In genomic region chr7:101466581-101467081, GRCm38 (mm10) we compare ENCODE assay signal across 9 mouse cellular contexts. TPM values are rescaled to one million over a fixed set of nuclear protein-coding genes. Genes with fewer than 3 reads are reported as not detected.
A peak's percentile ranks its signal among the peaks of the same experiment; 100 is the strongest.
DNase-seq lines count a peak whose midpoint lies in the region; ATAC-seq lines count a peak whose summit lies in the region.
"Had no signal": no experiment of that assay in that cellular context is flagged by ENCODE, and none has a peak within 500 bp of the region (broad histone marks: within the 10 kb centered on the region; RNA-seq: fewer than 3 reads in every experiment).

No protein-coding gene starts in this region.

- DNase-seq in kidney, adult 8-10 months: no peak
- peak; percentile 91 for DNase-seq in T-cell, adult 2 months (ENCODE audit: low spot score)
- peak; percentile 63 for DNase-seq in heart, postnatal 4 days
- no peak for DNase-seq in layer of hippocampus, adult 9-11 months
- DNase-seq in layer of hippocampus, adult 11-12 months (ENCODE audit: low spot score): no peak
- DNase-seq in urinary bladder, postnatal 14 days (ENCODE audit: low spot score): no peak

- WGBS in kidney, embryonic 15.5 days: 73% methylated on average over 6 of the region's 6 CpGs

- H3K9me3 ChIP-seq in kidney, embryonic 15.5 days (replicated peaks): no peaks in the 10 kb centered on the region
- H3K9me3 ChIP-seq: hindbrain, embryonic 15.5 days had no signal

- H3K4me1 ChIP-seq in kidney, embryonic 15.5 days: peaks cover 49% of the 10 kb centered on the region

- no peaks in the 10 kb centered on the region for H3K36me3 ChIP-seq in kidney, embryonic 15.5 days
- H3K36me3 ChIP-seq: hindbrain, embryonic 15.5 days had no signal

- H3K9ac ChIP-seq in kidney, embryonic 15.5 days: no peak overlapping the region
- H3K9ac ChIP-seq: hindbrain, embryonic 15.5 days had no signal

- no peak overlapping the region for H3K4me3 ChIP-seq in kidney, embryonic 15.5 days (replicated peaks)
- H3K4me3 ChIP-seq: hindbrain, embryonic 15.5 days had no signal

- no peaks in the 10 kb centered on the region for H3K27me3 ChIP-seq in kidney, embryonic 15.5 days
- H3K27me3 ChIP-seq: hindbrain, embryonic 15.5 days had no signal

- ATAC-seq in kidney, embryonic 15.5 days (replicated peaks; ENCODE audit: low FRiP score): 0 out of 2 replicates have a peak, but pooled peaks have one; percentile 29
- peak; percentile 75 for ATAC-seq in megakaryocyte, adult 5-6 weeks (ENCODE audit: poor library complexity, severe bottlenecking)

- H3K27ac ChIP-seq in kidney, embryonic 15.5 days: peak overlapping the region; percentile 72; the same call in 1 of the 2 replicates

- no peak overlapping the region for H3K4me2 ChIP-seq in kidney, embryonic 15.5 days
- H3K4me2 ChIP-seq: hindbrain, embryonic 15.5 days had no signal

RNA-seq across cellular contexts. Expression of gene Pde2a, which starts 45.1 kb away (rescaled TPM):
- 37.3 and 39.5 TPM in 2 replicates for polyA plus RNA-seq in kidney, embryonic 15.5 days (2015; fragmentation: Nextera tagmentation; extraction: Ambion mirVana)
- total RNA-seq in heart, postnatal 4 days (2021): 10 to 100 TPM; 42.4 to 42.8 TPM
- total RNA-seq in megakaryocyte, adult 5-6 weeks (2015): 35.4 and 37.5 TPM in 2 replicates
- 25.7 and 65.8 TPM in 2 replicates for total RNA-seq in megakaryocyte, adult 5-6 weeks (2017)

RNA-seq across cellular contexts. Expression of gene Gm45837, which starts 55.9 kb away (rescaled TPM):
- polyA plus RNA-seq in kidney, embryonic 15.5 days (2015; fragmentation: Nextera tagmentation; extraction: Ambion mirVana): 0.14 and 0.21 TPM in 2 replicates
- 1 to 10 TPM in 1 of 2 experiments, not detected in 1; 7.4 TPM for total RNA-seq in heart, postnatal 4 days (2021)
- total RNA-seq in megakaryocyte, adult 5-6 weeks (2015): 10.2 TPM in 1 of 2 replicates, not detected in the other
- total RNA-seq in megakaryocyte, adult 5-6 weeks (2017): 35.6 TPM in 1 of 2 replicates, not detected in the other
- polyA plus RNA-seq: hindbrain, embryonic 15.5 days had no signal

Comparison
In these comparisons a context has a peak if more than half of its experiments do, and no peak if none do; other contexts are left out.
1. DNase-seq: peak in T-cell, adult 2 months (single experiment) and heart, postnatal 4 days (single experiment); none in kidney, adult 8-10 months (0 of 2), layer of hippocampus, adult 9-11 months (single experiment), layer of hippocampus, adult 11-12 months (single experiment) and urinary bladder, postnatal 14 days (single experiment).